In genomic region chr5:53929205-53929614, GRCm38 (mm10) we compare ENCODE assay signal across 9 mouse cellular contexts.
DNase-seq lines count a peak whose midpoint lies in the region; ATAC-seq and TF ChIP-seq lines count a peak whose summit lies in the region.
"Had no signal": no experiment of that assay in that cellular context is flagged by ENCODE, and none has a peak within 500 bp of the region (broad histone marks: within the 10 kb centered on the region; RNA-seq: fewer than 3 reads in every experiment).

No protein-coding gene starts in this region.

- H3K4me1 ChIP-seq in stomach, embryonic 15.5 days: 0 out of 2 replicates have a peak, but pooled peaks cover 3% of the 10 kb centered on the region
- H3K4me1 ChIP-seq: embryonic facial prominence, embryonic 13.5 days had no signal

- intact Hi-C loops in left cerebral cortex, adult 2 months (cut with DNase I): no loop called here
- intact Hi-C loops in left cerebral cortex, postnatal 14 days (cut with DNase I): no loop called here
- intact Hi-C loops in heart, postnatal 10 days (cut with DNase I): loop anchor here (2.0 to 5.0 kb wide), 3 partner anchors 47 to 183 kb away; partner anchors contain the start of gene Stim2

- H3K9ac ChIP-seq in stomach, embryonic 15.5 days: no peak overlapping the region
- H3K9ac ChIP-seq: embryonic facial prominence, embryonic 13.5 days had no signal

- H3K4me3 ChIP-seq in left cerebral cortex, adult 2 months: no peak overlapping the region
- no peak overlapping the region for H3K4me3 ChIP-seq in stomach, embryonic 15.5 days (replicated peaks)
- H3K4me3 ChIP-seq: embryonic facial prominence, embryonic 13.5 days had no signal

- H3K9me3 ChIP-seq in stomach, embryonic 15.5 days: no peaks in the 10 kb centered on the region
- H3K9me3 ChIP-seq: embryonic facial prominence, embryonic 13.5 days had no signal

- H3K27me3 ChIP-seq in stomach, embryonic 15.5 days (replicated peaks): no peaks in the 10 kb centered on the region
- H3K27me3 ChIP-seq: embryonic facial prominence, embryonic 13.5 days had no signal

- H3K36me3 ChIP-seq in stomach, embryonic 15.5 days: no peaks in the 10 kb centered on the region
- H3K36me3 ChIP-seq: embryonic facial prominence, embryonic 13.5 days had no signal

- ATAC-seq in stomach, embryonic 15.5 days (ENCODE audit: insufficient read depth, low FRiP score, low read depth): no peak

- DNase-seq in left cerebral cortex, adult 2 months (ENCODE audit: extremely low spot score in 1 of 2, low spot score in 2 of 2): no peak
- DNase-seq in left cerebral cortex, postnatal 14 days (ENCODE audit: low spot score in 2 of 2): no peak
- DNase-seq in heart, postnatal 10 days: peak; percentile 53 to 62
- peak; percentile 65 for DNase-seq in kidney, postnatal 14 days
- DNase-seq in ovary, postnatal 14 days (ENCODE audit: low spot score): no peak
- DNase-seq in thymus, postnatal 36 days: no peak

- TF ChIP-seq CTCF in left cerebral cortex, adult 2 months (IDR thresholded peaks at IDR 0.05): no peak

- 56% methylated on average over 10 of the region's 10 CpGs for WGBS in stomach, embryonic 15.5 days

- H3K27ac ChIP-seq in left cerebral cortex, adult 2 months: peak overlapping the region; percentile 7; the same call in 1 of the 2 replicates
- H3K27ac ChIP-seq in stomach, embryonic 15.5 days: peak overlapping the region; percentile 38
- H3K27ac ChIP-seq: embryonic facial prominence, embryonic 13.5 days had no signal

- H3K4me2 ChIP-seq in stomach, embryonic 15.5 days: no peak overlapping the region
- H3K4me2 ChIP-seq: embryonic facial prominence, embryonic 13.5 days; midbrain, embryonic 11.5 days had no signal

Comparison
In these comparisons a context has a peak if more than half of its experiments do, and no peak if none do; other contexts are left out.
1. DNase-seq: peak in heart, postnatal 10 days (2 of 2) and kidney, postnatal 14 days (single experiment); none in left cerebral cortex, adult 2 months (0 of 2), left cerebral cortex, postnatal 14 days (0 of 2), ovary, postnatal 14 days (single experiment) and thymus, postnatal 36 days (0 of 2).